Mouse (Mus musculus) CH12.LX (cell line): ENCODE measurements at regions not wholly inside any gene's neighbourhood (a gene's known extent, or its start where the extent isn't known, plus 50 kb on each side); places are given as distances from the start of the nearest gene placed in this dataset.

Experiments
- DNase-seq: peaks from one replicate; pipeline ENCODE4 v3.0.0-alpha.2; 2013; ENCODE audit errors: extremely low read depth
- H3K27ac ChIP-seq: 2 replicates; pipeline ENCODE4 v1.5.1; 2012; ENCODE audit warnings: low read depth, mild to moderate bottlenecking, control low read depth, moderate library complexity; ENCODE audit not compliant: insufficient read depth
- H3K27me3 ChIP-seq: replicated peaks from 2 replicates; pipeline ENCODE3; 2012; ENCODE audit warnings: inconsistent platforms
- H3K36me3 ChIP-seq, 2 experiments: replicated peaks in 1 of 2; 2 replicates each; pipeline versions ENCODE3 to v1.6.1; 2012; ENCODE audit warnings: inconsistent platforms in 1 of 2, low read length in 1 of 2, mild to moderate bottlenecking in 1 of 2, mixed read lengths in 1 of 2, moderate library complexity in 1 of 2; ENCODE audit not compliant: control insufficient read depth in 1 of 2, insufficient read depth in 1 of 2
- H3K4me1 ChIP-seq, 2 experiments: 2 replicates each; pipeline ENCODE4 v1.6.1; 2012; ENCODE audit warnings: inconsistent platforms in 1 of 2, moderate library complexity in 1 of 2; ENCODE audit not compliant: insufficient read depth in 2 of 2, control insufficient read depth in 1 of 2
- H3K4me2 ChIP-seq: 2 replicates; pipeline ENCODE4 v1.6.1; 2012; ENCODE audit warnings: low read depth, mild to moderate bottlenecking, control low read depth; ENCODE audit not compliant: poor library complexity, insufficient read depth, severe bottlenecking
- H3K4me3 ChIP-seq, 3 experiments: fragments of 150-350 bp in 1 of 3; sonication (generic) in 1 of 3; replicated peaks in 1 of 3; 2 replicates each; pipeline versions ENCODE3 to v1.5.1; 2011 to 2012; ENCODE audit warnings: low read depth in 2 of 3, low read length in 2 of 3, mild to moderate bottlenecking in 2 of 3, moderate library complexity in 2 of 3, control low read depth in 1 of 3, improper control_type of control experiment in 1 of 3, inconsistent platforms in 1 of 3, mixed read lengths in 1 of 3; ENCODE audit not compliant: poor library complexity in 1 of 3
- H3K79me2 ChIP-seq: replicated peaks from 2 replicates; pipeline ENCODE4 v1.6.1; 2012; ENCODE audit warnings: mild to moderate bottlenecking, moderate library complexity; ENCODE audit not compliant: control insufficient read depth, poor library complexity, insufficient read depth, severe bottlenecking; ENCODE audit errors: extremely low read depth
- H3K9ac ChIP-seq: 2 replicates; pipeline ENCODE4 v1.6.1; 2012; ENCODE audit warnings: low read depth, mild to moderate bottlenecking, control low read depth, moderate library complexity; ENCODE audit not compliant: insufficient read depth
- H3K9me3 ChIP-seq: replicated peaks from 2 replicates; pipeline ENCODE3; 2012; ENCODE audit warnings: low read length, inconsistent platforms, mixed read lengths
- BHLHE40 ChIP-seq: IDR thresholded peaks from 2 replicates; pipeline ENCODE4 v1.6.1; 2011; ENCODE audit warnings: mild to moderate bottlenecking, low read depth, low read length, improper control_type of control experiment
- CHD1 ChIP-seq: IDR thresholded peaks from 2 replicates; pipeline ENCODE4 v1.6.1; 2012; ENCODE audit warnings: low read depth, low read length, improper control_type of control experiment, inconsistent platforms
- CHD2 ChIP-seq: IDR thresholded peaks from 2 replicates; pipeline ENCODE4 v1.6.1; 2011; ENCODE audit warnings: low read length, improper control_type of control experiment
- EP300 ChIP-seq: IDR thresholded peaks from 2 replicates; pipeline ENCODE4 v1.6.1; 2011; ENCODE audit warnings: low read length, improper control_type of control experiment
- ETS1 ChIP-seq: conservative IDR thresholded peaks from 2 replicates; pipeline ENCODE4 v1.6.1; 2012; ENCODE audit warnings: low read depth, mild to moderate bottlenecking, inconsistent platforms, low read length, improper control_type of control experiment, moderate library complexity
- JUN ChIP-seq: IDR thresholded peaks from 2 replicates; pipeline ENCODE4 v1.6.1; 2011; ENCODE audit warnings: low read depth, mild to moderate bottlenecking, low read length, improper control_type of control experiment, moderate library complexity; ENCODE audit not compliant: insufficient read depth
- JUND ChIP-seq: conservative IDR thresholded peaks from 2 replicates; pipeline ENCODE4 v1.6.1; 2011; ENCODE audit warnings: low read depth, low read length, improper control_type of control experiment
- MAFK ChIP-seq: IDR thresholded peaks from 2 replicates; pipeline ENCODE4 v1.6.1; 2011; ENCODE audit warnings: low read length, improper control_type of control experiment; ENCODE audit not compliant: insufficient replicate concordance
- MAX ChIP-seq: IDR thresholded peaks from 2 replicates; pipeline ENCODE4 v1.6.1; 2011; ENCODE audit warnings: low read length, improper control_type of control experiment
- MEF2A ChIP-seq: IDR thresholded peaks from 2 replicates; pipeline ENCODE4 v1.6.1; 2014; ENCODE audit warnings: low read depth, mild to moderate bottlenecking, inconsistent platforms, low read length, improper control_type of control experiment, borderline replicate concordance
- MXI1 ChIP-seq: IDR thresholded peaks from 2 replicates; pipeline ENCODE4 v1.6.1; 2011; ENCODE audit warnings: mild to moderate bottlenecking, low read depth, low read length, improper control_type of control experiment
- MYC ChIP-seq: IDR thresholded peaks from 2 replicates; pipeline ENCODE4 v1.6.1; 2011; ENCODE audit warnings: low read depth, mild to moderate bottlenecking, improper control_type of control experiment, low read length
- NELFE ChIP-seq: IDR thresholded peaks from 2 replicates; pipeline ENCODE4 v1.6.1; 2011; ENCODE audit warnings: low read depth, low read length, improper control_type of control experiment
- NRF1 ChIP-seq: IDR thresholded peaks from 2 replicates; pipeline ENCODE4 v1.6.1; 2014; ENCODE audit warnings: low read depth, mild to moderate bottlenecking, inconsistent platforms, low read length, improper control_type of control experiment, moderate library complexity
- POLR2A ChIP-seq: IDR thresholded peaks from 2 replicates; pipeline ENCODE4 v1.6.1; 2011; ENCODE audit warnings: low read depth, mild to moderate bottlenecking, improper control_type of control experiment, low read length
- RAD21 ChIP-seq: IDR thresholded peaks from 2 replicates; pipeline ENCODE4 v1.6.1; 2011; ENCODE audit warnings: low read depth, mild to moderate bottlenecking, low read length, improper control_type of control experiment, moderate library complexity
- RCOR1 ChIP-seq: conservative IDR thresholded peaks from 2 replicates; pipeline ENCODE4 v1.6.1; 2012; ENCODE audit warnings: low read depth, mild to moderate bottlenecking, inconsistent platforms, low read length, improper control_type of control experiment
- SIN3A ChIP-seq: IDR thresholded peaks from 2 replicates; pipeline ENCODE4 v1.6.1; 2012; ENCODE audit warnings: low read length, improper control_type of control experiment, inconsistent platforms
- SMC3 ChIP-seq: IDR thresholded peaks from 2 replicates; pipeline ENCODE4 v1.6.1; 2011; ENCODE audit warnings: low read depth, low read length, improper control_type of control experiment
- USF1 ChIP-seq: IDR thresholded peaks from 2 replicates; pipeline ENCODE4 v1.6.1; 2014; ENCODE audit warnings: low read depth, mild to moderate bottlenecking, inconsistent platforms, low read length, improper control_type of control experiment
- ZMIZ1 ChIP-seq: IDR thresholded peaks from 2 replicates; pipeline ENCODE4 v1.6.1; 2012; ENCODE audit warnings: low read depth, mild to moderate bottlenecking, inconsistent platforms, low read length, improper control_type of control experiment
- ZNF384 ChIP-seq: IDR thresholded peaks from 2 replicates; pipeline ENCODE4 v1.6.1; 2012; ENCODE audit warnings: low read depth, low read length, improper control_type of control experiment, inconsistent platforms
- dilution Hi-C: fragments of 300-500 bp; cut with MboI; formaldehyde crosslinking; loops from 2 replicates; pipeline ENCODE4 v1.14.3; 2020; ENCODE audit warnings: low sequenced_read_pairs; ENCODE audit not compliant: extremely low pct_unique_long_range_greater_than_20kb, extremely low pct_ligation_motif_present
- in situ Hi-C: fragments of 300-500 bp; cut with MboI; formaldehyde crosslinking; loops from 3 replicates; pipeline ENCODE4 v1.14.3; 2019; ENCODE audit warnings: low sequenced_read_pairs, low pct_ligation_motif_present, low pct_unique_long_range_greater_than_20kb, mixed read lengths

- no peak overlapping the region for H3K9ac ChIP-seq
- TF ChIP-seq MXI1 = no peak
- TF ChIP-seq ZNF384 = no peak
- no peak for TF ChIP-seq NRF1
- no peak for TF ChIP-seq RCOR1
- no peak for TF ChIP-seq EP300
- TF ChIP-seq SMC3 = no peak
- TF ChIP-seq JUND = no peak
- TF ChIP-seq BHLHE40 = no peak
- TF ChIP-seq ZMIZ1 = no peak
- no peak for TF ChIP-seq JUN
- no peak for TF ChIP-seq SIN3A
- no peak for TF ChIP-seq NELFE
- no peak for TF ChIP-seq CHD2
- TF ChIP-seq, all 38 proteins: peak for 0
- dilution Hi-C loops (no loop called here), in situ Hi-C loops (no loop called here)
- Histone ChIP-seq H3K27ac (no peak overlapping the region), H3K79me2 (no peaks in the 10 kb centered on the region), H3K36me3 (no peaks in the 10 kb centered on the region), H3K4me3 (no peak overlapping the region), H3K4me2 (no peak overlapping the region), H3K27me3 (no peaks in the 10 kb centered on the region), H3K4me1 (no peaks in the 10 kb centered on the region), H3K9me3 (no peaks in the 10 kb centered on the region)
- DNase-seq = no peak
These were observed 1682.5 kb downstream of the D3Ertd751e start for GRCm38 (mm10) chr3:43424886-43425285.

- Histone ChIP-seq H3K9ac (no peak overlapping the region), H3K9me3 (no peaks in the 10 kb centered on the region), H3K4me1 (no peaks in the 10 kb centered on the region), H3K27ac (no peak overlapping the region), H3K27me3 (no peaks in the 10 kb centered on the region), H3K4me2 (no peak overlapping the region), H3K4me3 (no peak overlapping the region), H3K79me2 (no peaks in the 10 kb centered on the region), H3K36me3 (no peaks in the 10 kb centered on the region)
- in situ Hi-C loops = no loop called here
- DNase-seq = no peak
- dilution Hi-C loops = no loop called here
- TF ChIP-seq CHD1 (no peak), MAX (no peak), MEF2A (no peak), POLR2A (no peak), ZNF384 (no peak), ETS1 (no peak), ZMIZ1 (no peak), RAD21 (no peak), MAFK (no peak), MYC (no peak), NRF1 (no peak), USF1 (no peak)
These were observed 1684.3 kb downstream of the D3Ertd751e start for GRCm38 (mm10) chr3:43426672-43427071.
